Mouse (Mus musculus) A20 (cell line): ENCODE measurements around the gene B3galnt1.
"Not testable (repeated sequence)": the region's sequence is repeated elsewhere in the genome, so short reads cannot be mapped to it uniquely, and the experiment has no call there.

Source experiments
- DNase-seq: peaks from one replicate; pipeline ENCODE4 v3.0.0-alpha.2; 2011; ENCODE audit warnings: low read depth, low spot score

Gene B3galnt1

GRCm38 (mm10) chr3:69565586-69565985 is 33.2 kb downstream of the B3galnt1 start:
- not testable (repeated sequence) for DNase-seq

DNA sequence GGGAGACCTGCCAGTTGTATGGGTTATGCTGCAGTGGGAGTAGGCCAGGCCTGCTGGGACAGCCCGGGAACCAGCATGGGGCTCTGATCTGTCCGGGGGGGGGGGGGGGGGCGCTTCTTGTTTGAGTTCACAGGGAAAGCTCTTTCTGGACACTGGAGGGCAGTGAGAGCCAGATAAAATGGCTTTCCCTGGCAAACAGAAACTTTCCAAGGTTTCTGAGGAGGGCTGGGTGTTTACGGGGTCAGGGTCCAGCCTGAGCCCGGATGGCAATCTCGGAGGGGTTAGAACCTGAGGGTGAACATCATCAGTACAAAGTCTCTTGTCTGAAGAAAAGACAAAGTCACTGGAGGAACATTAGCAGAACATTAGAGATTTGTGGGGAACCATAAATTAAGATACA is 35.4 kb downstream of the B3galnt1 start:
- DNase-seq: no peak

DNA sequence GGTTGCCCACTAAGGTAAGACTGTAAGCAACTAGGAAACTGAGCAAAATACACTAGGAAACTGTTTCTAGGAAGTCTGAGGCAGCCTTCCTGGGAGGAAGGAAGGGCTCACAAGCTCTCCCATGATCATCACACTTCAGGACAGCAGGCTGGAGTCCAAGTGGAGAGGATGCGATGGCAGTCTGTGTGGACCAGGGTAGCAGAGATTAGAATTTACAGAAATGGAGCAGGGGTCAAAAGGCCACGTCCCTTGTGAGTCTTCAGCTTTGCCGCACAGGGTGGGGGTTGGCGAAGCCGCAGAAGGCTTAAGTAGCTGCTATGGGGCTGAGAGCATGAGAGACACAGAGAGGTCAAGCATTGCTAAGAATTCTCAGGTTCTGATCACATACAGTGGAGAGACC is 37.1 kb downstream of the B3galnt1 start:
- no peak for DNase-seq

DNA sequence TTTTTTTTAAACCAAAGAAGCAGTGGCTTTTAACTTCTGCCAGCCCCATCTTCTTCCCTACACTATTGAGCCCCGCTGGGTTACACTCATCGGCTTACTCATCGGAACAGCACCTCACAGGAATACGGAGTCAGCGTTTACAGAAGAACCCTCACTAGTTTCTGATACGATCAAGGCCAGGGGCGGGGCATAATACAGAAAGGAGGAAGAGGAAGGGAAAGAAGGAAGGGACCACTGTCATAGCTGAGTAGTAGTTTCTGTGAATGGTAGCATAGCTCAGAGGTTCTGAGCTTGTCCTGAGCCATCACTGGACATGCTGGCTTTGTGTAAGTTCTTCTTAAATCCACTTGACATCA is 38.8 kb downstream of the B3galnt1 start:
- DNase-seq: peak; percentile 44

DNA sequence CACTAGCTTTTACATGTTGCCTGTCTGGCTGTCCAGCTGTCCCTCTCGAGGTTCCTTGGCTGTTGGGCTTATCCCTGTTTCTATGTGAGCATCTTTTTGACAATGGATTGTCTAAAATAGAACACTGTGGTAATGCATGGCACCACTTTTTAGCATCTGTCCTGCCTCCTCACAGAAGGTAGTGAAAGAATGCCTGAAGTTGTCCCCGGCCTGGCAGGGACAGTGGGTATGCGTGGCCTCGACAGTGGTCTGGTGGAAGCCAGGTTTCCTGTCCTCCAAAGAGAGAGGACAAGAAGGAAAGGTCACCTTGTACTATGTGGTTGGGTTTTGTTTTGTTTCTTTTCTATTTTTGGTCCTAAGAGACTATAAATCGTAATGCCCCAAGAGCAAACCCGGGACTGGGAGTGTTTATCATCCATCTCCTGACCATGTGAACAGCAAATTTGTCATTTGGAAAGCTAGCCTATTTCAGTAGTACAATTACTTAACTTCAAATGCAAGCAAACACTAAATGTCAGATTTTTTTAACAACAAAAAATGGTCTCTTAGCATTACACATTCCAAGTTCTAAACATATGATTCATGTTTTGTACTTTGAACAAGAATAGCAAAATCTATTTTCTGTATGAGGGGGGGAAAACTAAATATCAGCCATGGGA is 39.3 kb downstream of the B3galnt1 start:
- DNase-seq: no peak

DNA sequence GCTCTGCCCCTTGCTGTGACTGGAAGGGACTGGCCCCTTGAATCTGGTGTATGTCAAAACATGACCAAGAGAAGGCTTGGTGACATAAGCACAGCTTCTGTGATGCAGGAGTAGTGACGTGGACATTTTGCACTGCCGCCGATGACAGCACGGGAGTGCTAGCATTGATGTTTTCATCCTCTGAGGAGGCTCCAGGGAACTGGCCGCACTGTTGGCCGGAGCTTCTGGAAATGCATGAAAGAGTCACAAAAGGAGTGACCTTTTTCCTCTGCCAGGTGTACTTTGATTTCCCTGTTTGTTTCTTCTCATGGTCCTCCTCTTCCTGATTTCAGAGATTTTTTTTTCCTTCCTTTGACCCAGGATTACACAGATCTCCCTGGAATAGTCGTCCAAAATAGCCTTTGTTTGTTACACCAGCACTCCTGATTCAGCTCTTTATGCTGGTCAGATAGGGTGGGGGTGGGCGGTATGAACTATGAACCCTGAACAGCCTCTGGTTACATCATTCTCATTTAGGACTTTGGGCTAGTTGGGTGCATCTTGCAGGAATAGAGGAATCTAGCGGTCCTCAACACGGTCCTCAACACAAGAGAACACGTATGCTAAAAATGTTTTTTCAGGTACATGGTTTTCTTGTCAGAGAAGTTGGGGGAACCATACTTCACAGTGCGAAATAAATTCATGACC is 42.5 kb downstream of the B3galnt1 start:
- no peak for DNase-seq

DNA sequence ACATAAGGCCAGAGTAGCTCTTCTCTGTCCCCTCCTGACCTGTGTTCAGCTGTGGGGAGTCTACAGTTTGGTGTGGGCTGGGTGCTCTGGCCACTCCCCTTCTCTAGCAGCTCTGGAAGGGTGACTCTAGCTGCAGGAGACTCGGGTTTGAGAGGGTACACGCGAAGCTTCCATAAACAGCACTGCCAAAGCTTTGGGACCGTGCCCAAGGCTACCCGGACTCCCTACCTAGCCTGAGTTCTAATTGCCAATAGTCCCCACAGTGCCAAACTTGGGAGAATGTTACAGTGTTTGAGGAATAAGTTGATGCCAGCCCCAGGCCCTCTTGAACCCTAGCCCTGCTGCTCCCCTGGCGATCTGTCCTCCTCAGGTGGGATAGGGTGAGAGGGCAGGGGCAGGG is 43.2 kb downstream of the B3galnt1 start:
- no peak for DNase-seq

GRCm38 (mm10) chr3:69549602-69550001 is 49.2 kb downstream of the B3galnt1 start:
- no peak for DNase-seq

- no peak for DNase-seq
Measured at GRCm38 (mm10) chr3:69548704-69549455, 49.9 kb downstream of the B3galnt1 start.

DNA sequence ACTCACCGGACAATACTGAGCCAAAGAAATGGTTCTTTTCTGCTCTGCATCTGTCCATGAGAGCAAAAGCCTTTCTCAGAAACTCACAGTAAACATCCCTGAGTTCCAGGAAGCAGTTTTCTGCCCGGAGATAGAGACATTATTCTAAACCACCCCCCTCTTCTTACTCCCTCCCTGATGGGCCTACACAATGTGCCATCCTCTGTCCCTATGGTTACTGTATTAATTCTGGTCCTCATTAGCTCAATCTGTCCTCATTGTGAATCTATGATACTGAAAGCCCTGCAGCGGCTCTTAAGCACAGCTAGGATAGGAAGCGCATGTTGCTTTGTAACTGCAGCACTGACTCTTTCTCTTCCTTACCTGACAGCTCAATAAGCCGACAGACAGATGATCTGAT is 53.7 kb downstream of the B3galnt1 start:
- DNase-seq: no peak

GRCm38 (mm10) chr3:69543730-69544129 is 55.0 kb downstream of the B3galnt1 start:
- no peak for DNase-seq

GRCm38 (mm10) chr3:69542962-69543361 is 55.8 kb downstream of the B3galnt1 start:
- DNase-seq: no peak

DNA sequence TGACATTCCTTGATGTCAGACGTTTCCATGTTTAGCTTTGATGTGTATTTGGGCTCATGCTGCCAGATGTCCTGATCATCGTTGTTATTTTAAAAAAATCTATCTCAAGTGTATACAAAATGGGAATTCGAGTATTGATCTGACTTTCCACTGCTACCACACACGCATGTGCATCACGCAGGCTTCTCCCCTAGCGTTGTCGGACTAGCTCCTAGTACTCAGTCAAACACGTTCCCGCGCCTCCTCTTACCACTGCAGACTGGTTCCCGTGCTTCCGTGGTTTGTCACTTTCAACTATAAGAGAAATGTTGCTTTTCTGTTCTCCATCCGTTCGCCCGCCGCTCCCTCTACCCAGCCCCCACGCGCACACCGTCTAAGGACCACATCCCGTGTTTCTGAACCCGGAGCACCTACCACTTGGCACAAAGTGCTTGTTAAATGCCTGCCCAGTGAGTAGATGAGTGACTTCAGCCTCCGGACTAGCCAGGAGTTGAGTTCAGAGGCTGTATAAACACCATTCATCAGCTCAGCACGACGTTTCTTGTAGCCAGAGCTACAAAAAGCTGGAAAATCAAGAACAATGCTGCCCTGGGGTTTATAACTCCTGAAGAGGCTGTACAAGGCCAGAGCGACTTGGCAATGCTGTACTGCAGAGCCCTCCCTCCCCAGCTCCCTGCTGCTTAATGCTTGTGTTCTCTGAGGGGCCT is 62.7 kb downstream of the B3galnt1 start:
- no peak for DNase-seq

GRCm38 (mm10) chr3:69535486-69535885 is 63.3 kb downstream of the B3galnt1 start:
- DNase-seq: no peak

GRCm38 (mm10) chr3:69532687-69533086 is 66.1 kb downstream of the B3galnt1 start:
- DNase-seq: no peak

GRCm38 (mm10) chr3:69531511-69531910 is 67.2 kb downstream of the B3galnt1 start:
- DNase-seq: no peak

GRCm38 (mm10) chr3:69529576-69529975 is 69.2 kb downstream of the B3galnt1 start:
- DNase-seq: no peak

DNA sequence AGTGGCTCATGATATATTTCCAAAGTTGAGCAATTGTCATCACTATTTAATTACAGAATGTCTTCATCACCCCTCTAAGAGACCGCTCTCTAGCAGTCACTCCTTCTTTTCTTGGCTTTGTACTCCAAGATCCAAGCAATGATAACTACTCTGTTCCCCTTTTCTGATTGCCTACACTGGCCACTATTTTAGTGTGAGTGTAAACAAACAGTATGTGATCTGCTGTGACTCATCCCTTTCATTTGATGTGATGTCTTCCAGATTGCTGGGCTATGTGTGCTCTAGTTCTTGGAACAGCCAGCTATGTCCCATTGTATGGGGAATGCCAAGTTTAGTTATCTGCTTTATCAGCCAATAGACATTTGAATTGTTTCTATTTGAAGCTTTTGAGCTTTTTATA is 71.4 kb downstream of the B3galnt1 start:
- DNase-seq: no peak

DNA sequence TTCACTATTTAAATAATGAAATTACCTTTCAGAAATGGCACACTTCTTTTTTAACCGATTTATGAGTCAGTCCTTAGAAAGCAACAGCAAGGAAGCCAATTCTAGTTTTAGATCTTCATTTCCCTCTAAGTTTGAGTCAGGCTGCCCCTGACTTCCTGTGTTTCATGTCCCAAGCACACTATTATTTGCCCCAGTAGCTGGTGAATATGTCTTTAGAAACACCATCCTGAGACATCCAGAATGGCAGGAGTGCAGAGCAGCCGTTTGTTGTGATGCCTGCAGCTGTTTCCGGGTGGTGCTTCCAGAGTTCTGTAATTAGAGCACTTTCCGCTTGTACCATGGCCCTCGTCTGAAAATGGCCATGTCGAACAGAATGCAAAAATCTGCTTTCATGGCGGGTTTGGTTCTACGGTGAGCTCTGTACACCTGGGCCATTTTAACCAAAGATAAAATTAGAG is 73.7 kb downstream of the B3galnt1 start:
- no peak for DNase-seq

DNA sequence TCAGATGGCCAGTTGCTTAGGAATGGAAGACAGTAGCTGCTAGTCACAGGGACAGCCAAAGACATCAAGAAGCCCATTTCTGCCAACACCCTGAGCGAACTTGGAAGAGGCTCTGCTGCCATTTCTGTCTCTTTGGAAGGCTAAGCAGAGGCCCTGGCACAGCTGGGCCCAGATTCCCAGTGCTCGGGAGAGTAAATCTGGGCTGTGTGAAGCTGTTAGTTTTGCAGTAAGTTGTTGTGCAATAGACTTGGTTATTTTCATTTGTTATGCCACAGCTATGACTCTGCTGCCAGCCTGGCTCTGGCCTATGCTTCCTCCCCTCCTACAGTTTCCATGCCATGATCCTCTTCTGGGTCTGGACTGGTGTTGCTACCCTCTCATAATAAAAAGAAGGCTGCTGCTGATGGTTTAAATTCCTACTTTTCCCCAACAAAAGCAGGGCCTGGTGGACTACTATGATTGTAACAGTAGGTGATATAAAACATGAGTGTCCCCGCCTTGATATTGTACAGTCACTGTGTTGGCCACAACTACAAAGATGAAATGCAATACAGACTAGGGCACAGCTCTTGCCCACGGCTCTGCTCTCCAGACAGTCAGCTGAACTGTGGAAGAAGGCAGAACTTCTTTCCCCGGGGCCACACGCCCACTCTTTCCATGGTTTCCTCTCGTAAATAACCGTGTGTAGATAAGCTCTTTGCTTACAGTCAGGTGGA is 74.2 kb downstream of the B3galnt1 start:
- no peak for DNase-seq
